1 mouse cellular context compared by ENCODE assay signal in the genomic region with DNA sequence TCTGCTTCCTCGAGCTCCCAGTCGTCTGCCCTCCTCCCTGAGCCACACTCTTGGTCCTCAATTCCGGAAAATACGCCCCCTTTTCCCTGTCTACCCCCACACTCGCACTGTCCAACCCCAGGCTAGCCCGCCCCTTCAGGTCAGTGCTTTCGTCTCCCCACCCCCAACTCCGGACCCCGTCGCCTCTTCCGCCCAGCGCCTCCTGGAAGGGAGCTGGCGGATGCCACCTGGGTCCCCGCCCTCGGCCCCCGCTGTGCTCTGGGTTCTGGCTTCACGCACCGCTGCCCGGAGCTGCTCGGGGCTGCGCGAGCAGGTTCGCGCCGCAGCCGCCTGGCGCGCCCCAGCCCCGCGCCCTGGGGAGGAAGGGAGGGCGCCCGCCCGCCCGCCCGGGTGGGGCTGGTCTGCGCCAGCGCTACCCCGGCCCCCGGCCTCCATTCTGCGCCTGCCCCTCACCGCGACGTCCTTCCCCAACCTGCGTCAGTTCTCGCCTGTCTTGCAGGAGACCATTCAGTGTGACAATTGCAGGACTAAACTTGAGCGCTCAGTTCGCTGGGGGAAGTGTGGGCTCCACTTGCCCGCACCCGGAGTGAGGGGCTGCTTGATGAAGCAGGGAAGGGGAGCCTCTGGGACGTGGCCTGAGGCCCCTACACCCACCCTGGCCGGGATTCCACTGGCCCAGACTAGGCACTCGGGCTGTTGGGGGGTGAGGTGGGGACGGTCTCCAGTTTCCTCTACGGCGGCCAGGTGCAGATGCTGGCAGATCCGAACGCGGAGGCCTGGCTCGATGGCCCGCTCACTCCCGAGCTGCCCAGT.
TF ChIP-seq lines count a peak whose summit lies in the region.

No protein-coding gene starts in this region.

TF ChIP-seq in CH12.LX, 34 proteins besides CTCF, POLR2A, EP300 and RAD21:
- TF ChIP-seq UBTF (IDR thresholded peaks at IDR 0.05; ENCODE audit: low read depth, low read length) (peak; percentile 45; the same call in 1 of the 2 replicates), CHD2 (IDR thresholded peaks at IDR 0.05; ENCODE audit: low read length) (peak; percentile 93), MAZ (IDR thresholded peaks at IDR 0.05; ENCODE audit: low read depth, low read length) (peak; percentile 81), JUN (IDR thresholded peaks at IDR 0.05; ENCODE audit: insufficient read depth, low read depth, low read length) (no peak), POLR2AphosphoS2 (IDR thresholded peaks at IDR 0.05; ENCODE audit: low read depth, low read length) (no peak), GABPA (IDR thresholded peaks at IDR 0.05; ENCODE audit: insufficient replicate concordance, low read depth, low read length) (no peak), KAT2A (IDR thresholded peaks at IDR 0.05; ENCODE audit: insufficient replicate concordance, low read length) (0 out of 2 replicates have a peak, but pooled peaks have one; percentile 58), USF2 (conservative IDR thresholded peaks at IDR 0.05; ENCODE audit: low read depth, low read length) (no peak), MAFK (IDR thresholded peaks at IDR 0.05; ENCODE audit: insufficient replicate concordance, low read length) (no peak), MXI1 (IDR thresholded peaks at IDR 0.05; ENCODE audit: low read depth, low read length) (0 out of 2 replicates have a peak, but pooled peaks have one; percentile 9), RCOR1 (conservative IDR thresholded peaks at IDR 0.05; ENCODE audit: low read depth, low read length) (no peak), ZNF384 (IDR thresholded peaks at IDR 0.05; ENCODE audit: low read depth, low read length) (no peak), ZKSCAN1 (IDR thresholded peaks at IDR 0.05; ENCODE audit: borderline replicate concordance, low read depth, low read length) (no peak), NRF1 (IDR thresholded peaks at IDR 0.05; ENCODE audit: low read depth, low read length) (peak; percentile 76), JUND (conservative IDR thresholded peaks at IDR 0.05; ENCODE audit: low read depth, low read length) (no peak), MEF2A (IDR thresholded peaks at IDR 0.05; ENCODE audit: borderline replicate concordance, low read depth, low read length) (peak; percentile 79), ELF1 (IDR thresholded peaks at IDR 0.05; ENCODE audit: low read depth, low read length) (peak; percentile 82), TCF12 (IDR thresholded peaks at IDR 0.05; ENCODE audit: low read depth, low read length) (peak; percentile 91), PAX5 (IDR thresholded peaks at IDR 0.05; ENCODE audit: low read length) (no peak), HCFC1 (IDR thresholded peaks at IDR 0.05; ENCODE audit: low read depth, low read length) (no peak; the same call in 1 of the 2 replicates), NELFE (IDR thresholded peaks at IDR 0.05; ENCODE audit: low read depth, low read length) (no peak), ETS1 (conservative IDR thresholded peaks at IDR 0.05; ENCODE audit: low read depth, low read length) (peak; percentile 70), CHD1 (IDR thresholded peaks at IDR 0.05; ENCODE audit: low read depth, low read length) (no peak; the same call in 1 of the 2 replicates), SMC3 (IDR thresholded peaks at IDR 0.05; ENCODE audit: low read depth, low read length) (no peak; the same call in 1 of the 2 replicates), USF1 (IDR thresholded peaks at IDR 0.05; ENCODE audit: low read depth, low read length) (no peak), BHLHE40 (IDR thresholded peaks at IDR 0.05; ENCODE audit: low read depth, low read length) (peak; percentile 63), MYC (IDR thresholded peaks at IDR 0.05; ENCODE audit: low read depth, low read length) (no peak; the same call in 1 of the 2 replicates), TBP (conservative IDR thresholded peaks at IDR 0.05; ENCODE audit: low read depth, low read length) (no peak), E2F4 (IDR thresholded peaks at IDR 0.05; ENCODE audit: insufficient replicate concordance, low read depth, low read length) (no peak), SIN3A (IDR thresholded peaks at IDR 0.05; ENCODE audit: low read length) (peak; percentile 69; the same call in 1 of the 2 replicates), MAX (IDR thresholded peaks at IDR 0.05; ENCODE audit: low read length) (no peak), IRF4 (IDR thresholded peaks at IDR 0.05; ENCODE audit: low read depth, low read length) (peak; percentile 59; the same call in 1 of the 2 replicates), ZMIZ1 (IDR thresholded peaks at IDR 0.05; ENCODE audit: low read depth, low read length) (peak; percentile 17), ZC3H11A (IDR thresholded peaks at IDR 0.05; ENCODE audit: low read depth, low read length) (no peak)
